Mouse (Mus musculus) liver, adult 2 months (tissue): ENCODE data around the gene Sf1.

ENCODE experiments used
- CTCF ChIP-seq: fragments of 200-500 bp; IDR thresholded peaks from 2 replicates; pipeline ENCODE4 v1.5.1; 2011; ENCODE audit warnings: low read depth, low read length, control low read depth
- POLR2A ChIP-seq: fragments of 200-500 bp; IDR thresholded peaks from 2 replicates; pipeline ENCODE4 v1.6.1; 2011; ENCODE audit warnings: low read length, control low read depth; ENCODE audit not compliant: insufficient read depth; ENCODE audit errors: extremely low read depth

DNA sequence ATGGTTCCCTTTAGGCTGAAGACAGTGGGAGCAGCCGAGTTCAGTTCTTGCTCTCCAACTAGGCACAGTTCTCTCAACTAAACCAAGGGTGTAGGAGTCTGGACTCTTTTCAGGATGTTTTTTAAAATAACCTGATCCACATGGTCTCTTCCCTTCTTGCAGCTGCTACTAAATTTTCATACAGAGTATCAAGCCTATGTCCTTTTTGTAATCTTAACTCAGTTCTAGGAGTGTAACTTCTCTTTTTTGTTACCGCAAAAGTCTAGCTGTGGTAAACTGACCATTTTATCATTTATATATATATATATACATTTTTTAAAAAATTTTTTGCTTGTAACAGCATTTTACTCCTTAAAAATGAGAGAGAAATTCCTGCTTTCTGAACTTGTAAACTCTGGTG, 6.7 kb downstream of the Sf1 start:
- TF ChIP-seq CTCF (no peak), POLR2A (no peak)
